Mouse (Mus musculus): ENCODE measurements around the gene Lrba. TPM values are rescaled to one million over a fixed set of nuclear protein-coding genes. Genes with fewer than 3 reads are reported as not detected.

Lrba gene
- polyA plus RNA-seq, 1 experiment, result 5.4 TPM

GRCm38 (mm10) chr3:86641393-86641792, 416.9 kb downstream of the Lrba start:
- no peak overlapping the region for H3K4me3 ChIP-seq (ENCODE audit: control insufficient read depth, low read depth, low read length)
- no peaks in the 10 kb centered on the region for H3K27me3 ChIP-seq (ENCODE audit: control insufficient read depth, insufficient read depth, low read length)
- H3K4me1 ChIP-seq (ENCODE audit: control insufficient read depth, insufficient read depth, low read length), result no peaks in the 10 kb centered on the region
- no peaks in the 10 kb centered on the region for H3K36me3 ChIP-seq (ENCODE audit: control insufficient read depth, insufficient read depth, low read length)
- no peak for TF ChIP-seq POLR2A (IDR thresholded peaks at IDR 0.05; ENCODE audit: control insufficient read depth, low read depth, low read length)
- TF ChIP-seq CTCF (IDR thresholded peaks at IDR 0.05; ENCODE audit: control insufficient read depth, insufficient read depth, insufficient replicate concordance, low read depth, low read length), result no peak
- no peak overlapping the region for H3K27ac ChIP-seq (ENCODE audit: control insufficient read depth, insufficient read depth, low read depth, low read length)

- no peaks in the 10 kb centered on the region for H3K4me1 ChIP-seq (ENCODE audit: control insufficient read depth, insufficient read depth, low read length)
- TF ChIP-seq POLR2A (IDR thresholded peaks at IDR 0.05; ENCODE audit: control insufficient read depth, low read depth, low read length) (no peak), CTCF (IDR thresholded peaks at IDR 0.05; ENCODE audit: control insufficient read depth, insufficient read depth, insufficient replicate concordance, low read depth, low read length) (no peak)
- no peak overlapping the region for H3K4me3 ChIP-seq (ENCODE audit: control insufficient read depth, low read depth, low read length)
- no peak overlapping the region for H3K27ac ChIP-seq (ENCODE audit: control insufficient read depth, insufficient read depth, low read depth, low read length)
- H3K27me3 ChIP-seq (ENCODE audit: control insufficient read depth, insufficient read depth, low read length), result no peaks in the 10 kb centered on the region
- H3K36me3 ChIP-seq (ENCODE audit: control insufficient read depth, insufficient read depth, low read length), result no peaks in the 10 kb centered on the region
Measured at GRCm38 (mm10) chr3:86641796-86642195, 417.3 kb downstream of the Lrba start.

GRCm38 (mm10) chr3:86646771-86647170, 422.3 kb downstream of the Lrba start:
- TF ChIP-seq POLR2A (IDR thresholded peaks at IDR 0.05; ENCODE audit: control insufficient read depth, low read depth, low read length) (no peak), CTCF (IDR thresholded peaks at IDR 0.05; ENCODE audit: control insufficient read depth, insufficient read depth, insufficient replicate concordance, low read depth, low read length) (no peak)
- no peak overlapping the region for H3K4me3 ChIP-seq (ENCODE audit: control insufficient read depth, low read depth, low read length)
- no peaks in the 10 kb centered on the region; the same call in 1 of the 2 replicates for H3K4me1 ChIP-seq (ENCODE audit: control insufficient read depth, insufficient read depth, low read length)

GRCm38 (mm10) chr3:86651006-86651405, 426.5 kb downstream of the Lrba start:
- Histone ChIP-seq H3K36me3 (ENCODE audit: control insufficient read depth, insufficient read depth, low read length) (no peaks in the 10 kb centered on the region), H3K27me3 (ENCODE audit: control insufficient read depth, insufficient read depth, low read length) (no peaks in the 10 kb centered on the region), H3K4me1 (ENCODE audit: control insufficient read depth, insufficient read depth, low read length) (no peaks in the 10 kb centered on the region; the same call in 1 of the 2 replicates), H3K27ac (ENCODE audit: control insufficient read depth, insufficient read depth, low read depth, low read length) (no peak overlapping the region), H3K4me3 (ENCODE audit: control insufficient read depth, low read depth, low read length) (no peak overlapping the region)
- TF ChIP-seq CTCF (IDR thresholded peaks at IDR 0.05; ENCODE audit: control insufficient read depth, insufficient read depth, insufficient replicate concordance, low read depth, low read length) (no peak), POLR2A (IDR thresholded peaks at IDR 0.05; ENCODE audit: control insufficient read depth, low read depth, low read length) (no peak)

More at GRCm38 (mm10) chr3:86646771-86647170, 422.3 kb downstream of the Lrba start:
- H3K27ac ChIP-seq (ENCODE audit: control insufficient read depth, insufficient read depth, low read depth, low read length), result no peak overlapping the region
- H3K27me3 ChIP-seq (ENCODE audit: control insufficient read depth, insufficient read depth, low read length), result no peaks in the 10 kb centered on the region
- no peaks in the 10 kb centered on the region for H3K36me3 ChIP-seq (ENCODE audit: control insufficient read depth, insufficient read depth, low read length)

- H3K27me3 ChIP-seq (ENCODE audit: control insufficient read depth, insufficient read depth, low read length), result no peaks in the 10 kb centered on the region
- H3K36me3 ChIP-seq (ENCODE audit: control insufficient read depth, insufficient read depth, low read length), result no peaks in the 10 kb centered on the region
- no peak overlapping the region for H3K27ac ChIP-seq (ENCODE audit: control insufficient read depth, insufficient read depth, low read depth, low read length)
- TF ChIP-seq POLR2A (IDR thresholded peaks at IDR 0.05; ENCODE audit: control insufficient read depth, low read depth, low read length) (no peak), CTCF (IDR thresholded peaks at IDR 0.05; ENCODE audit: control insufficient read depth, insufficient read depth, insufficient replicate concordance, low read depth, low read length) (no peak)
- no peaks in the 10 kb centered on the region for H3K4me1 ChIP-seq (ENCODE audit: control insufficient read depth, insufficient read depth, low read length)
- H3K4me3 ChIP-seq (ENCODE audit: control insufficient read depth, low read depth, low read length), result no peak overlapping the region
Measured at GRCm38 (mm10) chr3:86659326-86659725, 434.8 kb downstream of the Lrba start.

- H3K4me1 ChIP-seq (ENCODE audit: control insufficient read depth, insufficient read depth, low read length), result no peaks in the 10 kb centered on the region
- no peaks in the 10 kb centered on the region for H3K27me3 ChIP-seq (ENCODE audit: control insufficient read depth, insufficient read depth, low read length)
- H3K27ac ChIP-seq (ENCODE audit: control insufficient read depth, insufficient read depth, low read depth, low read length), result no peak overlapping the region
- TF ChIP-seq POLR2A (IDR thresholded peaks at IDR 0.05; ENCODE audit: control insufficient read depth, low read depth, low read length) (no peak), CTCF (IDR thresholded peaks at IDR 0.05; ENCODE audit: control insufficient read depth, insufficient read depth, insufficient replicate concordance, low read depth, low read length) (no peak)
- H3K4me3 ChIP-seq (ENCODE audit: control insufficient read depth, low read depth, low read length), result no peak overlapping the region
- H3K36me3 ChIP-seq (ENCODE audit: control insufficient read depth, insufficient read depth, low read length), result no peaks in the 10 kb centered on the region
Measured at GRCm38 (mm10) chr3:86664399-86664798, 439.9 kb downstream of the Lrba start.

GRCm38 (mm10) chr3:86668146-86668545, 443.7 kb downstream of the Lrba start:
- no peak overlapping the region for H3K4me3 ChIP-seq (ENCODE audit: control insufficient read depth, low read depth, low read length)
- TF ChIP-seq POLR2A (IDR thresholded peaks at IDR 0.05; ENCODE audit: control insufficient read depth, low read depth, low read length) (no peak), CTCF (IDR thresholded peaks at IDR 0.05; ENCODE audit: control insufficient read depth, insufficient read depth, insufficient replicate concordance, low read depth, low read length) (no peak)
- no peaks in the 10 kb centered on the region for H3K4me1 ChIP-seq (ENCODE audit: control insufficient read depth, insufficient read depth, low read length)
- no peaks in the 10 kb centered on the region for H3K27me3 ChIP-seq (ENCODE audit: control insufficient read depth, insufficient read depth, low read length)
- no peaks in the 10 kb centered on the region for H3K36me3 ChIP-seq (ENCODE audit: control insufficient read depth, insufficient read depth, low read length)
- H3K27ac ChIP-seq (ENCODE audit: control insufficient read depth, insufficient read depth, low read depth, low read length), result no peak overlapping the region

Measured in testis, adult 2 months (tissue).